Mouse (Mus musculus): Measurements from ENCODE around the gene Them7.

The Them7 gene

DNA sequence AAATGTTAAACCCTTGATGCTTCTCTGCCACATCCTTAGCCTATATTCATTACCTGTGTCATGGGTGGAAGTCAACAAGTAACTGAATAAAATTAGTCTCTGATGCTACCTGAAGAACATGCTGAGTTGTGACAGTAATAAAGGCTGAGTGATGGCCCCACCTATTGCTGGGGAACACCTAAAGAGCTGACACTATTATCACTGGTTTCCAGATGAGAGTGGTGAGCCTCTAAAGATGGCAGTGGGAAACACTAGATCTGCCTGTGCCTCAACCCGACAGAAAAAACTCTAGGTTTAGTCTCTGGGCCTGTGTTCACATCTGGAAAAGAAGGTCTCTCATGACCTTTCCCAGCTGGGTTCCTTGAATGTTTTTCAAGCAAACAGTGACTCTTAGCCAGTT, 155.6 kb downstream of the Them7 start:
- DNase-seq (ENCODE audit: low spot score), result no peak

DNA sequence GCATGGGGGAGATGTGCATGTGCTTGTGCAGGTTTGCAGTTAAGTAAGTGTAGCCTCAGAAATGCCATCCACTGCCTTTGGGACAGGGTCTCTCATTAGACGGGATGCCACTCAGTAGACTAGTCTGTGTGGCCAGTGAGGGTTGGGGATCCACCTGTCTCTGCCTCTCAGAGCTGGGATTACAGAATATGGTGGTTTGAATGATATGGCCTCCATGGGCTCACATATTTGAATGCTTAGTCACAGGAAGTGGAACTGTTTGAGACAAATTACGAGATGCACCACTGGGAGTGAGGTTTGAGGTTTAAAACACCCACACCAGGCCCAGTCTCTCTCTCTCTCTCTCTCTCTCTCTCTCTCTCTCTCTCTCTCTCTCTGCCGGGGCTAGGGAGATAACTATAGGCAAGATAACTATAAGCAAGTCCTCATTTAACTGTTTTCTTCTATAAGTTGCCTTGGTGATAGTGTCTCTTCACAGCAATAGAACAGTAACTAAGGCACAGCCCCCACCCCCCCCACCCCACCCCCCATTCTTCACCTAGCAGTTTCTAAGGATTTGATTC, 156.7 kb downstream of the Them7 start:
- no peak for DNase-seq (ENCODE audit: low spot score)

DNA sequence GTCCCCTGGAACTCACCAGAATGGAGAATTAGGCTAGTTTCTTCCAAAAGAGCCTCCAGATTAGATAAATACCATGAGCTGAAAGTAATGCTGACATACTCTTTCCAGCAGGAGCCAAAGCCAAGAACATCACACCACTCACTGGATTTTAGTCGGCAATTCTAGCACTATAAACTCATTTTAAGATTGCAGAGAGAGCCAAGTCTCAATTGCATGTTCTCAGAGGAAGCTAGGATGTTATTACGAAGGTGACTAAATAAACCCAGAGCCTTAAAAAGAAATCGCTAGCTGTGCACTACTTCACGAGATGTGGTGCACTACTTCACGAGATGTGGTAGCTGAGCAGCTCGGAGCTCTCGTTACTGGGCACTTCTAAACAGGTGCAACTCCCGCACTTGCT, 158.9 kb downstream of the Them7 start:
- DNase-seq (ENCODE audit: low spot score), result no peak

DNA sequence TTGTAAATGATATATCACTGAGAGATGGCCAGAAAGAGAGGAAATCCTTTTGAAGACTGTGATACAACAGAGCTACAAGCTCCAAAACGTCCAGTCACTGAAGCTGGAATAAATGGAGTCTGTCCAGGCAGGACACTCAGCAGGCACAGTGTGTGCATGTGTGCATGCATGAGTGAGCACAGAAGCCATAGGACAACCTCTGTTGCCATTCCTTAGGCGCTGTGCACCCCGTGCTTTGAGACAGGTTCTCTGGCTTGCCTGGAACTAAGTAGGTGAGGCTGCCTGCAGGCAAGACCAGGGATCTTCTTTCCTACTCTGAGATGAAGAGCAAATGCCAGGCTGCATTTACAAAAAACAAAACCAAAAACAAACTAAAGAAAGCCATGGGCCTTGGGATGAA, 160.9 kb downstream of the Them7 start:
- no peak for DNase-seq (ENCODE audit: low spot score)

DNA sequence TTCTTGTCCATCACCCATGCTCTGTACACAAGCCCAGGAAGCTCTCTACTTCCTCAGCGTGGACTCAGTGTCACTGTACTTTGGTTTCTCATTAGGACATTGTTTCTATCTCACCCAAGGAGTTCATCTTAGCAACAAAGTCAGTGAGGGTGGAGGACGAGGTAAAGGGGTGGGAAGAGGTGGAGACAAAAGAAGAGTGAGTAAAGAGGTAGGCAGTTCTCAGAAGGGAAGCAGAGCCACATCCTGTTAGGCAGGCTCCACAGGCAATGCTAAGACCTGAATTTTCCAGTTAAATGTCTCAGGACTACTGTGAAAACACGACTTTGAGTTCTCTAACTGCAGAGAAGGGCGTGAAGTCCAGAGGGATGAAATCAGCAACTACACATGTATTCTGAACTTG, 162.3 kb downstream of the Them7 start:
- no peak for DNase-seq (ENCODE audit: low spot score)

DNA sequence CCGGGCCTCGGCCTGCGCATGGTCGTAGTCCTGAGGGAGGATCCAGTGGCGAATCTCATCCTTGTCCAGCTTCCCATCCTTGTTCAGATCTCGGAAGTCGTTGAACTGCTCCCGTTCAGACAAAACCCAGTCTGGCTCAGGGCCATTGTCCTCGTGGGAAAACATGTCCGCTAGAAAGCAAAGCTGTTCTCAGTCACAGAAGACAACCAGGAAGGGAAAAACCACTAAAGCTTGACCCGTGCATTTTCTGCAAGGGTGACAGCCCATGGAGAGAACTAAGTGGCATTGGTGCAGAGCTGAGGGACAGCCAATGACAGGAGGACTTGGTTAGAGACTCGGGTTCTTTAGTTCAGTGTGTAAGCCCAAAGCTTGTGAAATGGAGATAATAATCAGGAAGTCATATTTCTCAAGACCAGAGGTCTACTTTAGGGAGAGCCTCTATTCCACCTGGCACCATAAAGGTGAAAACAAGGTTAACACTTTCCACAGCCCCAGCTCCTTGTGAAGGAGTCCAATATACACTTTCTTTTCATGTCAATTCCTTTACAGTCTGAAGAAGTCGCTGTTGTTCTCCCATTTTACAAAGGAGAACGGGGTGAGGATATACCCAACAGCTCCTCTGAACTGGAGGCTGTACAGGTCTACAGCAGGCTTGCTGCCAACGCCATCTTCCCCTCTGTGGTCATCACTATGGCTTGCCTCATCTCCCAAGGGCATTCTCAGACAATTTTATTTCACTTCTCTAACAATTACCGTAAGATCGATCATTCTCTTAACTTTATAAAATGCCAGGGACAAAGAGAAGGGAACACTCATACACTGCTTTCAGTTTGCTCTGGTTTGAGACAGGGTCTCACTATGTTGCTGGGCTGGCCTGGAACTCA, 165.1 kb downstream of the Them7 start:
- DNase-seq (ENCODE audit: low spot score), result no peak

DNA sequence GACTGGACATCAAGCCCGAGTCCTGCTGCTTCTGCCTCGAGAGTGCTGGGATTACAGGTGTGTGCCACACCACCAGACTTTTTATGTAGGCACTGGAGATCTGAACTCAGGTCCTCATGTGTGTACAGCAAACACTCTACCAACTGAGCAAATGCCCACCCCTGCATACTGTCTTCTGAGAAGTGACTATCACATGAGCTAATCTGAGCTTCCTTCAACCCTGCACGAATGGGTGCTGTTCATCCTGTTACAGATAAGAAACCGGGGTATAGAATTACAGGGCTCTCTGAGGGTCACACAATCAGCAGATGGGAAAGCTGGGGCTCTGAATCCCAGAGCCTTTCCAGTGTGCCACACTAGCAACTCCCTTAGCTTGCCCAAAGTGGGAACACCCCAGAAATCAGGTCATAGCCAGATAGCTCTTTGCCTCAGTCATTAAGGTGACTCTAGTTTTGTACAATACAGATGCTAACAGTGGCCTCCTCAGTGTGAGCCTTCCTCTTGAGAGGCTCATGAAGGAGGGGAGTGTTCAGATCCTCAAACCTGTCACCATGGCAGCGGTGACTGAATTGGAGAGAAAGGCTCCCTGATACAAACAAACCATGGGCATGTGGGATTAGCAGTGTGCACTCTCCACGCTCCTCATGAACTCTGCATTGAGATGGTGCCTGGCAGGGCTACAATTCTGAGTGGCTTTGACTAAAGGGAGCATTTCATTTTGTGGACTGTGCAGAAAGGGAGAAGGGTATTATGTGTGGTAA, 166.7 kb downstream of the Them7 start:
- no peak for DNase-seq (ENCODE audit: low spot score)

DNA sequence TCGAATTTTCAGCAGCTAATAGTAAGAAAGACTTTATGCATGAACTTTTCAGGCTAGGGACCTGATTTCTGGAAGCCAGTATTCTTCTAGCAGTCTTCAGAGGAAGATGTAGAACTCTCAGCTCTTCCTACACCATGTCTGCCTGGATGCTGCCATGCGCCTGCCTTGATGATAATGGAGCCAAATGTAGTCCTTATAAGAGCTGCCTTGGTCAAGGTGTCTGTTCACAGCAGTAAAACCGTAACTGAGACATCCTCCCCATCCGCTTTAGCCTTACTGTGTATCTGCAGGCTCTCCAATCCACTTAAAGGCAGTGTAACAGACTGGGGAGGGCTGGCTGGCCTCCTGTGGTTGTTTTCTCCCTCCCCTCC, 167.3 kb downstream of the Them7 start:
- DNase-seq (ENCODE audit: low spot score), result no peak

DNA sequence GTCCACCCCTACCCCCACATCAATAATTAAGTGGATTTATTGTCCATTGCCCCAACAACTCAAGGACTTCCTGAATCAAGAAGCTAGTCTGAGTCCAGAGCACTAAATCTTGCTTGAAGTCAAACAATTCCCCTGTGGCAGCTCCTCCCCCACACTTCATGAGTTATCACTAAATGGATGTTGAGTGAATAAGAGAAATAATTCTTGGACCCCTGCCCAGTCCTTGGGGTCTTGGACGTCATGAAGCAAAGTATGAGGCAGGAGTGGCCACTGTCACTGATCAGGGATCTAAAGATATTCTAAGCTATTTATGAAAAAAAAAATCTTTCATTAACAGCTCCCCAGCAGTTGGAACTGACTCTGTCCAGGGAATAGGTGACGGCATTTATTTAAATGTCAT, 168.4 kb downstream of the Them7 start:
- no peak for DNase-seq (ENCODE audit: low spot score)

DNA sequence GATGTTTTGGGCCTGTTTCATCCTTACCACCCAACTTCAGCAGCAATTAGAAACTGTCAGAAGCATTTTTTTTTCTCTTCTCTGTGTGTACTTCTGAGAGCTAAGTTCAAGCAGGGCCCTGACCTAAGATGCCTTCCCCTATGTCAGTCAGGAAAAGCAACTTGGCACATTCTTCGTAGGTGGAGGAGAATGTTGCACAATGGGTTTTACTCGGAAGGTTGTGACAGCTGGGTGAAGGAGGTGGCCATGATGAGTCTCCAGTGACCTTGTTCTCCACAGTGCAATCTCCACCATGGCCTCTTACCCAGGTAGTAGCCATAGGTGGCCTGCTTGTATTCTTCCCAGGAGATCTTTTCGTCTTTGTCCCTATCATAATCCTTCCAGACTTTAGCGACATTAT, 170.3 kb downstream of the Them7 start:
- no peak for DNase-seq (ENCODE audit: low spot score)

DNA sequence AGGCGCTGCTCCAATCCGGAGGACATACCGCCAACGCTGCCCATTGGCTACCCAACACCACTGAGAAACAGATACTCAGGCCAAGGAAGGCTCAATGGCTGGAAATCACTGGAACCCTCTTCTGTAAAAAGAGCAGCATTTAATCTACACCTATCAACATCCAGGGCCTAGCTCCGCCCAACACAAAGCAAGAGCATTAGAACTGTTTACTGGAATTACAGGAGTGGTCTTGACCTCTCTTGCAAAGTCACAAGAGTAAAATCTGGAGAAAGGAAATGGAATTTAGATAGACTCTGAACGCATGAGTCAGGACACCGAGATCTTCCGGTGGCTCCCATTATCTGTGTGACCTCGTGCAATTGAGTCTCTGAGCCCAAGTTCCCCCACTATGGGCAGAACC, 171.9 kb downstream of the Them7 start:
- no peak for DNase-seq (ENCODE audit: low spot score)

DNA sequence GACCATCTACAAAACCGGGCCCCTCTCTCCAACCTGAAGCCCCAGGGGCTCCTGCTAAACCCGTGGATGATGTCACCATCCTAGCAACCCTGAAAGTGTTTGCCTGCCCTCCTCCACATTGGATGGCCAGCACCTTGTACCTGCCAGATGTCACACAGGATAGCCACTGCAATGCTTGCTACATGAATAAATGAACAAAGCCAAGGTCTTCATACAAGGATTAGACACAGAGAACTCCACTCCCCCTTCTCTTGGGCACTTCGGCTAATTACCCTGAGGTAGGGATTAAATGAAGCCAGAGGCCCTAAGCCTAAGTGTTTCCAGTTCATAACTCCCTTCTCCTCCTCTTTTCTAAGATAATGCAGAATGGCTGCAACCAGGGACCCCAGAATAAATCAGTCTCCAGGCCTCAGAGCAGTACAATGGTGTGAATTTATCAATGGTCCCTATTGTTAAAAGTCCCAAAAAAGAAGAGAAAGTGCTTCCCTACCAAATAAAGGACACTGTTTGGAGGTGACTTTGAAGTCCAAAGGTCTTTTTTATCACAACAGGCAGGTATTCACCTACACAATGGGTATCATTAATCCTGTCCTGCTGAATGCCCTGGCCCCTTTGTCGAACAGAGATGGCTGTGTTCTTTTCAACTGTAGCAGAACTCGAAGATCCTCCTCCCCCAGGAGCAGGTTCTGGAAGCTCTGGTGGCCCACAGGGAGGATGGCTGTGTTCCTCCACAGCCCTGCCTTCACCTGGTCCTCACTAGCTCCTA, 173.5 kb downstream of the Them7 start:
- no peak for DNase-seq (ENCODE audit: low spot score)

DNA sequence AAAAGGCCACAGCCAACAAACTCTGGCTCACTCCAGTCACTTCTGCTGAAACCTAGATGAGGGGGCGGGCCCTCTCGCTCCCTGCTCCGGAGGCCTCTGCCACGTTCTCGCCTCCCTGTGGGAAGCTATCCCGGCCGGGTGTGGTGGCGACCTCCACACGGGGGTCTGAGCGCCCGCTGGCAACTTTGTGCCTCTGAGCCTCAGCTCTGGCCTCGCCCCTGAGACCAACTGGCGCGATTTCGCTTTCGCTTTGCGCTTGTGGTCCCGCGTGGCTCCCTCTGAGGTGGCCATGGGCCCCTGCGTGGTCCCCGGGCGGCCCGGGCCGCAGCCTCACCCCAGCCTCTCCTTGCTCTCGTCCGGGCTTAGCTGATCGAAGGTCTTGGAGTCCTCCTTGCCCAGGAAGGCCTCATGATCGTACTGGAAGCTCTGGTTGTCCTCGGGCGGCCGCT, 174.5 kb downstream of the Them7 start:
- peak; percentile 53 for DNase-seq (ENCODE audit: low spot score)

DNA sequence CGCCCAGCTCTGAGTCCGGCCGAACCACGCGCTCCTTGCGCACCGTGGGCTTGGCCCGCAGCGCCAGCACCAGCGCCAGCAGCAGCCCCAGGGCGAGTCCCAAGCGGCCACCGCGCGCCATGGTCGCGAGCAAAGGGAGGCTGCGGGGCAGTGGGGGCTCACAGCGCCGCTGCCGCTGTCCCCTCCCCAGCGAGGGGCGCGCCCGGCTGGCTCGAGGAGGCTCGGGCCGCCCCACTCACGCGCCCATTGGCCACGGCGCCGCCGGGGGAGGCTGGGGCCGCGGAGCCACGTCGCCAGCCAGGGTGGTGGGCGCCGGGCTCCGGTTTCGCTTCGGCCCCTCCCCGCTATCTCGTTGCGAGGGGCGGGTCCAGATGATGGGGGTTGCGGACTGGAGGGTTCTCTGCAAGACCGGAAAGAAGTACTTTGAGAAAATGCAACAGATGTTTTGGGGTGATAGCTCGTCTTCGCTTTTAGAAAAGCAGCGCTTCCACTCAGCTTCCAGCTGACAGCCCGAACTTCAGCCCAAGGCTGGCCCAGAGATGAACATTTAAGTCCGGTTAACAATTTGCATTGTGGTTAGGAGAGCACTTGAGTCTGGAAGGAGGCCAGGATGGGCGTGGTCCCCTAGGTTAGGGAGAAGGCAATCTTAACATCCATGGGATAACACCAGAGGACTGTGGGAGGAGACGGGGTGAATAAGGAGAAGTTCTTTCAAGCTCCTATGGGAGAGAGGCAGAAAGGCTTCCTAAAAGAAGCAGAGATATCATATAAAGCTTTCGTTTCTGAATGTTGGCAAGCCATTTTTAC, 175.2 kb downstream of the Them7 start, which contains the start of gene Rcn1:
TSS of gene Rcn1 (minus strand) at position 235 of the 807 bp plus-strand sequence.
- peak; percentile 75 for DNase-seq (ENCODE audit: low spot score)

DNA sequence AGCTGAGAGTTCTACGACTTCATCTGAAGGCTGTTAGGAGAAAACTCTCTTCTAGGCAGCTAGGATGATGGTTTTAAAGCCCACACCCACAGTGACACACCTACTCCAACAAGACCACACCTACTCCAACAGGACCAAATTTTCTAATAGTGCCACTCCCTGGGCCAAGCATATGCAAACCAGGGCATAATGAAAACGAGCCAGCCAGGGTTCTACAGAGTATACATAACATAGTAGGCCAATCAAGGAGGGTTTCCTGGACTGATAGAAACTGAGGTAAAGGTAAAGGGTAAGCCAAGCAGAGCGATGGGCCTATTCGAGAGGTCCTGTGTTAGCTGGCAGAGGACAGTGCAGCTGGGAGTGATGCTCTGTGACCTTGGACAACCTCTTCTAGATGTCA, 176.4 kb downstream of the Them7 start:
- no peak for DNase-seq (ENCODE audit: low spot score)

DNA sequence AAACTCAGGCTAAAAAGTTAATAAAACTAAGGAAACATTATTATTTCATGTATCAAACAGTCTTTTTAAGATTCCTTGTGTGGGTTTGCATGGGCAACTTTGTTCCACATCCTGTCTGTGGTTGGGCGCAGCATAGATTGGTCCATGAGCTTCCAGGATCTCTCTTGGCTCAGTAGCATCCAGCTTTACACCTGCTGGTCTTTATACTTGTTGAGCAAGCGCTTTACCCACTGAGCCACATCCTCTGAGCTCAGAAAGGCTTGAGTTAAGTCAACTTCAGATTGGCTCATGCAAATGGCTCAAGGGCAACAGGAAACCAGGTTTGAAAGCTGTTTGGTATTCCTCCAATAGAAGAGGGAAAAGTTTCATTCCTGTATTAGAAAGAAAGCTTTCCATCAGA, 178.1 kb downstream of the Them7 start:
- DNase-seq (ENCODE audit: low spot score), result peak; percentile 12

DNA sequence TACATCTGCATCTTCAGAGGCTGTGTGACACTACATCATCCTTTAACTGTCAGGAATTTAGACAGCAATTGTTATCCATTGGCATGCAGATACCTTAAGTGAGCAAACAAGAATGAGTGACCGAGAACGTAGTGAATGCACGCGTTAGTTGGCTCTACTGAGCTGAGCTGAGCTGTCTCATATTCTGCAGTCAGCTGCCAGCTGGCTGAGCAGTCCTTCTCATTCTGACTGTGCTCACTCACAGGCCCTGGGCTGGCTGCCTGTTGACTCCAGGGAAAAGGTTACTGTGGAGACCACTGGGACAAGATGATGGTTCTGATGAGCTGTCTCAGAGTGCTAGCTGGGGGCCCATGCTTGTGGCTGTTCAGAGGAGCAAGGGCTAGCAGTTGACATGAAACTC, 184.4 kb downstream of the Them7 start:
- DNase-seq (ENCODE audit: low spot score), result no peak

DNA sequence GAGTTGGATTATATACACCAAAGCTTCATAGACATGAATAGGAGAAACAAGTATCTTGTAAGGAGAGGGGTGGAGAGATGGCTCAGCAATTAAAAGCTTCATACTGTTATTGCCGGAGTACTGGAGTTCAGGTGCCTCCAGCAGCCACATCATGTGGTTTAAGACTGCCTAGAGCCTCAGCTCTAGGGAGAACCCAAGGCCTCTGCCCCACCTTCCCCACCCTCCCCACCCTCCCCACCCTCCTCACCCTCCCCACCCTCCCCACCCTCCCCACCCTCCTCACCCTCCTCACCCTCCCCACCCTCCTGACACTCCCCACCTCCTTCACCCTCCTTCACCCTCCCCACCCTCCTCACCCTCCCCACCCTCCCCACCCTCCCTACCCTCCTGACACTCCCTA, 185.1 kb downstream of the Them7 start:
- no peak for DNase-seq (ENCODE audit: low spot score)

DNA sequence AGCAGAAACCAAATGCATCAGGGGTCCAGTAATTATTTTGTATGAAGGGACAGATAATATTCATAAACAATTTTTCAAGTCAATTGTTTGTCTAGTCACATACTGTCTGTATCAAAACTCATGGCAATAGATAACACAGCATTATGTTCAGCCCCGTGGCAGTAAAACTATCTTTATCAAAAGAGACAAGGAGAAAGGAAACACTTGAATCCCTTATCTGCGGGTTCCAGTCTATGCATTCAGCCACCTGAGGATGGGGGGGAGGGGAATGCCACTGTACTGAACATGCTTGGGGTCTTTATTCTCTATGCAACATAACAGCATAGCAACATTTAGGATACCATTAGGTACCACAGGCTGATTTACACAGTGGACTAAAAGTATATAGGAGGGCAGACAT, 190.2 kb downstream of the Them7 start:
- no peak for DNase-seq (ENCODE audit: low spot score)

DNA sequence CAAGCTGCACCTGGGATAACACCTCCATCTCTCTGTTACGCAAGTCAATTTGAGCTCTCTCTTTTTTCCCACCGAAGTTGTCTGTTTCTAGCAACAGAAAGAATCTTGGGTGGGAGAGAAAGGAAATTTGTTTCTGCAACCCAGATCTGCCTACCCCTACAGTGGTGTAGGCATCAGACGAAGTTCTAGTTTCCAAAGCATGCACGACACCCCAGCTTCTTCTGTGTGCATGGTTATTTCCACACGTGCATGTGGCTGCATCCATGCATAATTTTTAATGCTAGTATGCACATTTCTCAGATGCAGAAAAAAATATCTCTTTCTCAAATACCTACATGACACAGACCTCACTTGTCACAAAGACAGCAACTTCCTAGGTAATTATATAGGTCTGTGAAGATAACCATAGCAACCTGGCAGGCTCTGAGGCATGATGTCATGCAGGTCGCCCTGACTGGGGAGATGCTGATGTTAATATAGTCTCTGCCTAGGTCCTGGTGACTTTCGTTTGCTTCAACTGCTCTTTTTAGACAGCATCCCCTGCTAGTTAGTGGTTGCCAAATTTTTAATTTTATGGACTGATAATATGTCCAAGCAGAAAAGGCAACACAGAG, 192.0 kb downstream of the Them7 start:
- DNase-seq (ENCODE audit: low spot score), result no peak

Measured in T-cell, adult 2 months (primary cell).